Mouse (Mus musculus): ENCODE data around the gene Ksr2. TPM values are rescaled to one million over a fixed set of nuclear protein-coding genes. Genes with fewer than 3 reads are reported as not detected.

Ksr2 gene
- polyA plus RNA-seq, 1 experiment from 2014 or later, result 0.15 TPM

GRCm38 (mm10) chr5:117717120-117717519 lies 303.3 kb downstream of the Ksr2 start:
- Histone ChIP-seq H3K4me3 (no peak overlapping the region), H3K27ac (no peak overlapping the region), H3K4me1 (no peaks in the 10 kb centered on the region), H3K27me3 (0 out of 2 replicates have a peak, but pooled peaks cover 12% of the 10 kb centered on the region), H3K4me2 (replicated peaks) (no peak overlapping the region), H3K36me3 (no peaks in the 10 kb centered on the region), H3K9me3 (no peaks in the 10 kb centered on the region), H3K9ac (no peak overlapping the region)
- no peak for ATAC-seq (ENCODE audit: low FRiP score, low read depth)
- WGBS, result 84% methylated on average over 9 of the region's 9 CpGs

DNA sequence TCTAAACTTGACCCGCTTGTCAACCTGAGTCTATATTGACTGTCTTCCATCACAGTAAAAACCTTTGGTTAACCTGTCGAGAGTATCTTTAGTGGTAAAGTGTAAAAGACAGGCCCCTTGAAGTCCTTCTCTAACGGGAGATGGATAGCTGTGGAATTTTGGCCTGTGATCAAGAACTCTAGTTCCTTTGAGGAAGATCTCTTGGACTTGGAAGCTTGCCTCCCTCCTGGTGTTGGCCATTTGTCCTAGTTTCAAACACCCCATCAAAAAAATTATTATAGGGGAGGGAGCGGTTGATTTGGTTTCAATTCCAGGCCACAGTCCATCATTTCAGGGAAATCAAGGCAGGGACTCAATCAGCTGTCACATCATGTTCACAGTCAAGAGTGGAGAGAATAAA lies 309.5 kb downstream of the Ksr2 start:
- no peaks in the 10 kb centered on the region for H3K36me3 ChIP-seq
- no peaks in the 10 kb centered on the region for H3K4me1 ChIP-seq
- no peak overlapping the region for H3K4me2 ChIP-seq (replicated peaks)
- no peak for ATAC-seq (ENCODE audit: low FRiP score, low read depth)
- H3K27ac ChIP-seq, result no peak overlapping the region
- H3K9me3 ChIP-seq, result 0 out of 2 replicates have a peak, but pooled peaks cover 3% of the 10 kb centered on the region
- H3K9ac ChIP-seq, result no peak overlapping the region
- no peak overlapping the region for H3K4me3 ChIP-seq
- 80% methylated on average over 4 of the region's 4 CpGs for WGBS
- H3K27me3 ChIP-seq, result 0 out of 2 replicates have a peak, but pooled peaks cover 12% of the 10 kb centered on the region

GRCm38 (mm10) chr5:117726548-117726947 lies 312.7 kb downstream of the Ksr2 start:
- no peak overlapping the region for H3K4me3 ChIP-seq
- H3K27ac ChIP-seq, result no peak overlapping the region
- no peak overlapping the region for H3K4me2 ChIP-seq (replicated peaks)
- H3K4me1 ChIP-seq, result no peaks in the 10 kb centered on the region
- no peaks in the 10 kb centered on the region for H3K36me3 ChIP-seq
- no peaks in the 10 kb centered on the region for H3K27me3 ChIP-seq
- ATAC-seq (ENCODE audit: low FRiP score, low read depth), result no peak
- H3K9ac ChIP-seq, result no peak overlapping the region
- 75% methylated on average over 6 of the region's 6 CpGs for WGBS
- 0 out of 2 replicates have a peak, but pooled peaks cover 3% of the 10 kb centered on the region for H3K9me3 ChIP-seq

DNA sequence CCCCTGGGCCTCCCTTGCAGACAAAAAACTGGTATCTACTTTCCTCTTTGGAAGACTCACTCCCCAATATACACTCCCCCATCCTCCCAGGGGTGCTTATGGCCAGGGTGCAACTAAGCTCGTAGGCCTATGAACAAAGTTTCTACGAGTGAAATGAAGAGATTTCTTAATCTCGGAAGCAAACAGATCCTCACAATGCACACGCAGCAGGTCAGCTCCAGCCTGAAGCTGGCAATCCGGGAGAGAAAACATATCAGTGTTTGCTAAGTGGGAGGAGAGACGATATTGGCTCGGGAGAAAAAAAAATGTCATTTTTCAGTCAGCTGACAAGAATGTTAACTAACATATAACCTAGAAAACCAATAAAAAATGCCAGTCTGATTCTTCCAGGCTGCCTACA lies 313.3 kb downstream of the Ksr2 start:
- no peak for ATAC-seq (ENCODE audit: low FRiP score, low read depth)
- Histone ChIP-seq H3K9ac (no peak overlapping the region), H3K4me1 (no peaks in the 10 kb centered on the region), H3K36me3 (no peaks in the 10 kb centered on the region), H3K27me3 (no peaks in the 10 kb centered on the region), H3K4me2 (replicated peaks) (no peak overlapping the region), H3K4me3 (no peak overlapping the region), H3K27ac (no peak overlapping the region), H3K9me3 (0 out of 2 replicates have a peak, but pooled peaks cover 3% of the 10 kb centered on the region)
- 81% methylated on average over 7 of the region's 7 CpGs for WGBS

DNA sequence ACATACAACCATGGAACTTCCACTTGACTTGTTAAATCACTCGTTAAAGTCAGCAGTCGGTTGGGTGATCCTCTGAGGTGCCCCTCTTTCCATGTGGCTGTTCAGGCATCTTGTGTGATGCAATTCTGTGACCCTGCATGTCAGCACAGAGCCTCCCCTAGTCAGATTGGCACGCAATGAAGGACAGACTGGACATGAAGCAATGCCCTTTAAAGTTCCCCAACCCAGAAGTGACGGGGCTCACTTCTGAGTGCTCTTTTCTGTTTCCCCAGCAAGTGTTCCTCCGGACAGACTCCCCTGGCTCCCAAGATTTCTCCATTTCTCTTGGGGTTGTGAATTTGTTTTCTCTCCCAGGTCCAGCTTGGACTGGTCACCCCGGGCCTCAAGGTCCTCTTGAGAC lies 317.5 kb downstream of the Ksr2 start:
- Histone ChIP-seq H3K27ac (no peak overlapping the region), H3K4me3 (no peak overlapping the region), H3K4me2 (replicated peaks) (no peak overlapping the region), H3K27me3 (no peaks in the 10 kb centered on the region), H3K36me3 (no peaks in the 10 kb centered on the region), H3K4me1 (0 out of 2 replicates have a peak, but pooled peaks cover 5% of the 10 kb centered on the region), H3K9ac (no peak overlapping the region), H3K9me3 (no peaks in the 10 kb centered on the region)
- no peak for ATAC-seq (ENCODE audit: low FRiP score, low read depth)
- 77% methylated on average over 6 of the region's 6 CpGs for WGBS

GRCm38 (mm10) chr5:117744654-117745178 lies 330.9 kb downstream of the Ksr2 start:
- no peak overlapping the region for H3K9ac ChIP-seq
- no peaks in the 10 kb centered on the region for H3K9me3 ChIP-seq
- no peak for ATAC-seq (ENCODE audit: low FRiP score, low read depth)
- H3K4me2 ChIP-seq (replicated peaks), result no peak overlapping the region
- no peaks in the 10 kb centered on the region for H3K36me3 ChIP-seq
- WGBS, result 77% methylated on average over 11 of the region's 11 CpGs
- H3K4me3 ChIP-seq, result no peak overlapping the region
- no peak overlapping the region for H3K27ac ChIP-seq
- 0 out of 2 replicates have a peak, but pooled peaks cover 6% of the 10 kb centered on the region for H3K4me1 ChIP-seq
- H3K27me3 ChIP-seq, result 0 out of 2 replicates have a peak, but pooled peaks cover 2% of the 10 kb centered on the region

DNA sequence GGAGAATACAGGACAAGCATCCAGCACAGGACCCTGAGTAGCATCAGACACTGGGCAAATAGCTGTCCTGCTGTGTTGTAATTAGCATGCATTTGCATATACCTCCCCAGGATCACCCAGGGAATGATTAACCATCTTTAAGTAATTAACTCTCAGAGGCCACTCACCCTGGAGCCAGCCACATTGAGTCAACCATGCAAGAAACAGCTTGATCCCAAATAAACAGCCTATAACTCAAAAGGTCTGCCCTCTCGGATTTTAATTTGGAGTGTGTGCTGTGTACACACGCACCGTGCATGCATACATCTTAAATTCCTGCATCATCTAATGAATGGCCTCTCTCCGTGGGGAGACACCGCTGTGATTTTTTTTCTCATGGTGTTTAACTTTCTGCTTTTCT lies 335.6 kb downstream of the Ksr2 start:
- no peaks in the 10 kb centered on the region for H3K9me3 ChIP-seq
- no peak for ATAC-seq (ENCODE audit: low FRiP score, low read depth)
- H3K4me1 ChIP-seq, result 0 out of 2 replicates have a peak, but pooled peaks cover 10% of the 10 kb centered on the region
- no peaks in the 10 kb centered on the region for H3K36me3 ChIP-seq
- no peak overlapping the region for H3K4me3 ChIP-seq
- H3K27me3 ChIP-seq, result no peaks in the 10 kb centered on the region
- WGBS, result 14% methylated on average over 5 of the region's 5 CpGs
- no peak overlapping the region for H3K4me2 ChIP-seq (replicated peaks)
- no peak overlapping the region for H3K27ac ChIP-seq
- H3K9ac ChIP-seq, result no peak overlapping the region

GRCm38 (mm10) chr5:117757696-117758482 lies 344.1 kb downstream of the Ksr2 start:
- no peak overlapping the region for H3K27ac ChIP-seq
- no peaks in the 10 kb centered on the region for H3K9me3 ChIP-seq
- ATAC-seq (ENCODE audit: low FRiP score, low read depth), result no peak
- no peaks in the 10 kb centered on the region for H3K27me3 ChIP-seq
- no peak overlapping the region for H3K4me3 ChIP-seq
- no peak overlapping the region for H3K4me2 ChIP-seq (replicated peaks)
- no peaks in the 10 kb centered on the region for H3K4me1 ChIP-seq
- H3K36me3 ChIP-seq, result no peaks in the 10 kb centered on the region
- H3K9ac ChIP-seq, result no peak overlapping the region
- WGBS, result 39% methylated on average over 12 of the region's 12 CpGs

- ATAC-seq (ENCODE audit: low FRiP score, low read depth), result no peak
- Histone ChIP-seq H3K36me3 (no peaks in the 10 kb centered on the region), H3K4me1 (no peaks in the 10 kb centered on the region), H3K9me3 (no peaks in the 10 kb centered on the region), H3K27ac (no peak overlapping the region), H3K4me3 (no peak overlapping the region), H3K9ac (no peak overlapping the region), H3K4me2 (replicated peaks) (no peak overlapping the region), H3K27me3 (no peaks in the 10 kb centered on the region)
- WGBS, result 71% methylated on average over 9 of the region's 9 CpGs
These were observed 347.5 kb downstream of the Ksr2 start for GRCm38 (mm10) chr5:117761181-117761832.

DNA sequence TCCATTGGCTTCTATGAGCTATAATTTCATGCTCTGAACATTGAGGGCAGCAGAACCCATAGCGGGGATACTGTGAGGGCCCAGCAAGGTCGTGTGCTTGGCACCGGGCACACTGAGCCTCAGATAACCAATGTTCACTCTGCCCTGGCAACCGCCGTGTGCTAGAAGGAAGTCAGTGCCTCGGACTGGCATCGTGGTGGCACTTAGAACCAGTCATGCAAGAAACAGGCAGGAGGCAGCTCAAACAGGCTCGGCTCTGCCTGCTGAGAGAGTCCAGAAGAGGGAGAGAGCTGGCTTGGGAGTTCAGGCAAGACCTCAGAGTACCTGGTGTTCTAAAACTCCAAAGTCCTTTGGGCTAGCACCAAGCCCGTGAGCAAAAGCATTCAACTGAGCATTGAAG lies 350.7 kb downstream of the Ksr2 start:
- H3K9ac ChIP-seq, result no peak overlapping the region
- H3K4me2 ChIP-seq (replicated peaks), result no peak overlapping the region
- H3K4me3 ChIP-seq, result no peak overlapping the region
- H3K9me3 ChIP-seq, result no peaks in the 10 kb centered on the region
- 81% methylated on average over 9 of the region's 9 CpGs for WGBS
- H3K27ac ChIP-seq, result no peak overlapping the region
- H3K4me1 ChIP-seq, result no peaks in the 10 kb centered on the region
- H3K36me3 ChIP-seq, result no peaks in the 10 kb centered on the region
- no peaks in the 10 kb centered on the region for H3K27me3 ChIP-seq
- no peak for ATAC-seq (ENCODE audit: low FRiP score, low read depth)

GRCm38 (mm10) chr5:117779175-117779574 lies 365.4 kb downstream of the Ksr2 start:
- 0 out of 2 replicates have a peak, but pooled peaks have one; percentile 25 for ATAC-seq (ENCODE audit: low FRiP score, low read depth)
- 55% methylated on average over 11 of the region's 11 CpGs for WGBS

GRCm38 (mm10) chr5:117780681-117781080 lies 366.9 kb downstream of the Ksr2 start, which contains the start of gene Nos1:
Gene Nos1 (plus strand): TSS chr5:117781032.
- H3K36me3 ChIP-seq, result no peaks in the 10 kb centered on the region
- ATAC-seq (ENCODE audit: low FRiP score, low read depth), result peak; percentile 49; the same call in 1 of the 2 replicates
- peak within 1 kb of the TSS; percentile 48; the same call in 1 of the 2 replicates for H3K9ac ChIP-seq
- H3K27ac ChIP-seq, result no peak within 1 kb of the TSS; the same call in 1 of the 2 replicates
- H3K9me3 ChIP-seq, result no peaks in the 10 kb centered on the region
- H3K4me1 ChIP-seq, result peaks cover 20% of the 10 kb centered on the region
- WGBS, result 7% methylated on average over 10 of the region's 10 CpGs
- H3K27me3 ChIP-seq, result no peaks in the 10 kb centered on the region
- no peak within 1 kb of the TSS for H3K4me3 ChIP-seq
- peak within 1 kb of the TSS; percentile 38; the same call in 1 of the 2 replicates for H3K4me2 ChIP-seq (replicated peaks)

More at GRCm38 (mm10) chr5:117779175-117779574, 365.4 kb downstream of the Ksr2 start:
- no peaks in the 10 kb centered on the region for H3K36me3 ChIP-seq
- no peak overlapping the region for H3K9ac ChIP-seq
- H3K4me1 ChIP-seq, result peaks cover 20% of the 10 kb centered on the region
- no peaks in the 10 kb centered on the region for H3K9me3 ChIP-seq
- H3K4me2 ChIP-seq (replicated peaks), result no peak overlapping the region
- H3K27ac ChIP-seq, result no peak overlapping the region
- H3K27me3 ChIP-seq, result no peaks in the 10 kb centered on the region
- H3K4me3 ChIP-seq, result no peak overlapping the region
